Mouse (Mus musculus) embryonic facial prominence, embryonic 13.5 days (tissue): ENCODE measurements at regions not wholly inside any gene's neighbourhood (a gene's known extent, or its start where the extent isn't known, plus 50 kb on each side); places are given as distances from the start of the nearest gene placed in this dataset.
A peak's percentile ranks its signal among the peaks of the same experiment; 100 is the strongest.

Experiments
- ATAC-seq: fragments of 200-750 bp; cut with Nextera tagmentation; 2 replicates; pipeline ENCODE4 v1.8.0; 2017; ENCODE audit warnings: low read depth; ENCODE audit not compliant: insufficient number of reproducible peaks, insufficient read depth, low FRiP score, low TSS enrichment
- H3K27ac ChIP-seq: fragments of 300-500 bp; sonication (generic); 2 replicates; pipeline ENCODE4 v1.5.1; 2015; ENCODE audit warnings: moderate library complexity, mild to moderate bottlenecking, inconsistent platforms
- H3K27me3 ChIP-seq: fragments of 300-500 bp; sonication (generic); 2 replicates; pipeline ENCODE4 v1.6.1; 2015; ENCODE audit warnings: mild to moderate bottlenecking, inconsistent platforms
- H3K36me3 ChIP-seq: fragments of 300-500 bp; sonication (generic); 2 replicates; pipeline ENCODE4 v1.6.1; 2015; ENCODE audit warnings: mild to moderate bottlenecking, inconsistent platforms
- H3K4me1 ChIP-seq: fragments of 300-500 bp; sonication (generic); 2 replicates; pipeline ENCODE4 v1.6.1; 2015; ENCODE audit warnings: inconsistent platforms
- H3K4me2 ChIP-seq: fragments of 300-500 bp; sonication (generic); 2 replicates; pipeline ENCODE4 v1.6.1; 2015; ENCODE audit warnings: moderate library complexity, mild to moderate bottlenecking, inconsistent platforms
- H3K4me3 ChIP-seq: fragments of 300-500 bp; sonication (generic); 2 replicates; pipeline ENCODE4 v1.5.1; 2015; ENCODE audit warnings: mild to moderate bottlenecking, inconsistent platforms
- H3K9ac ChIP-seq: fragments of 300-500 bp; sonication (generic); 2 replicates; pipeline ENCODE4 v1.6.1; 2015; ENCODE audit warnings: mild to moderate bottlenecking, inconsistent platforms
- H3K9me3 ChIP-seq: fragments of 300-500 bp; sonication (generic); 2 replicates; pipeline ENCODE4 v1.6.1; 2016; ENCODE audit warnings: inconsistent platforms
- WGBS: fragments of 180-500 bp; shearing (Covaris S2); methylation state at CpG from one replicate; pipeline ENCODE4 v1.1.7; 2015; ENCODE audit warnings: mixed read lengths; 5-methylcytosine and 5-hydroxymethylcytosine counted together

DNA sequence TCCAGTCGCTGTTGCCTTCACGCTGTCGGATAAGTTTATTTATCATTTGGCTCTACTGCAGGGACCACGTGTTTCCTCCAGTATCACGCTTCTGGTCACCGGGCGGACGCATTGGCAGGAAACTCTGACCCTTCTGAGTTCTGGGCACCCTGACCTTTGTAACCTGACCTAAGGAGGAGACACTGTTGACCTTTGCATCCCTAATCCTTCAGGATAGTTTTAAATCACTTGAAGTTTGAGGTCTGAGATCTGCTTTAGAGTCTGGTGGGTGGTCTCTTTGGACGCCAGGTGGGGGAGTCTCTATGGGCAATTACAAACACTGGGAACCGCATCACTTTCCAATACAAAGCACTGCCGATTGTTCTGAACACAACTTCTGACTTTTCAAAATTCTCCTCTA lies 192.6 kb upstream of the Nrip1 start:
- ATAC-seq: no peak
- H3K27ac ChIP-seq: no peak overlapping the region
- 14% methylated on average over 11 of the region's 11 CpGs for WGBS
- no peak overlapping the region for H3K9ac ChIP-seq
- H3K27me3 ChIP-seq: no peaks in the 10 kb centered on the region
- no peak overlapping the region for H3K4me2 ChIP-seq
- no peaks in the 10 kb centered on the region for H3K36me3 ChIP-seq
- H3K4me3 ChIP-seq: no peak overlapping the region
- no peaks in the 10 kb centered on the region for H3K9me3 ChIP-seq
- H3K4me1 ChIP-seq: no peaks in the 10 kb centered on the region

DNA sequence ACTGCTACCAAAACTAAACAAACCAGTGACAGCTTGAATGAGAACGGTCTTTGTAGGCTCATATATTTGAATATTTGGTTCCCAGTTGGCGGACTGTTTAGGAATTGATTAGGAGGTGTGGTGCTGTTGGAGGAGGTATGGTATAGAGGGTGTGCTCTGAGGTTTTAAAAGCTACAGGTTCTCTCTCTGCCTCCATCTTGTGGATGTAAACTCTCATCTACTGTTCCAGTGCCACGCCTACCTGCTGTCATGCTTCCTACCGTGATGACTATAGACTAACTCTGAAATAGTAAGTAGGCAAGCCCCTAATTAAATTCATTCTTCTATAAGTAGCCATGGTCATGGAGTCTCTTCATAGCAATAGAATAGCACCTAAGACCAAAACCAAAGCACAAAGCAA lies 181.2 kb upstream of the Nrip1 start:
- 85% methylated on average over 4 of the region's 4 CpGs for WGBS
- Histone ChIP-seq H3K9ac (no peak overlapping the region), H3K9me3 (no peaks in the 10 kb centered on the region), H3K27me3 (no peaks in the 10 kb centered on the region), H3K4me3 (no peak overlapping the region), H3K36me3 (no peaks in the 10 kb centered on the region), H3K4me1 (no peaks in the 10 kb centered on the region), H3K27ac (no peak overlapping the region), H3K4me2 (no peak overlapping the region)
- no peak for ATAC-seq

- 76% methylated on average over 5 of the region's 5 CpGs for WGBS
These were observed 176.0 kb upstream of the Nrip1 start for GRCm38 (mm10) chr16:76549628-76550027.

DNA sequence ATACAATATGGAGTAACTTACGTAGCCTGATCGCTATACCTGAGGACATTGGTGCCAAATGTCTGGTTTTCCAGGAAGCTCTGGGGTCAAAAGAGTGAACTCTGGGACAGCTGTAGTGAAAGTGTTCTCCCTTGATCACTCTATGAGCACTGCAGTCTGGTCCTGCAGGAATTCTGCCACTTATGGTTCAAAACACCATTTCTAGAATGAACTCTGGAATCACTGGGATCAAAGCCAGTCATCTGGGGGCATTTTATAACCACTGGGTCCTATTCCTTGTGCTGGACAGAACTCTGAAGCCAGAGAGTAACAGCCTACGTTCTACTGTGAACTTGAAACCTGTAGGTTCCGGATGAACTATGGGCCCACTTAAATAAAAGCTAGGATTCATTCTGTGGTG lies 173.5 kb upstream of the Nrip1 start:
- no peak for ATAC-seq
- Histone ChIP-seq H3K36me3 (no peaks in the 10 kb centered on the region), H3K9ac (no peak overlapping the region), H3K9me3 (no peaks in the 10 kb centered on the region), H3K4me2 (no peak overlapping the region), H3K27me3 (no peaks in the 10 kb centered on the region), H3K4me3 (no peak overlapping the region), H3K4me1 (no peaks in the 10 kb centered on the region), H3K27ac (no peak overlapping the region)
- WGBS: 80% methylated on average over 4 of the region's 4 CpGs

More at GRCm38 (mm10) chr16:76549628-76550027, 176.0 kb upstream of the Nrip1 start:
- ATAC-seq: no peak
- Histone ChIP-seq H3K9ac (no peak overlapping the region), H3K27me3 (no peaks in the 10 kb centered on the region), H3K9me3 (no peaks in the 10 kb centered on the region), H3K4me1 (no peaks in the 10 kb centered on the region), H3K27ac (no peak overlapping the region), H3K4me3 (no peak overlapping the region), H3K4me2 (no peak overlapping the region), H3K36me3 (no peaks in the 10 kb centered on the region)

DNA sequence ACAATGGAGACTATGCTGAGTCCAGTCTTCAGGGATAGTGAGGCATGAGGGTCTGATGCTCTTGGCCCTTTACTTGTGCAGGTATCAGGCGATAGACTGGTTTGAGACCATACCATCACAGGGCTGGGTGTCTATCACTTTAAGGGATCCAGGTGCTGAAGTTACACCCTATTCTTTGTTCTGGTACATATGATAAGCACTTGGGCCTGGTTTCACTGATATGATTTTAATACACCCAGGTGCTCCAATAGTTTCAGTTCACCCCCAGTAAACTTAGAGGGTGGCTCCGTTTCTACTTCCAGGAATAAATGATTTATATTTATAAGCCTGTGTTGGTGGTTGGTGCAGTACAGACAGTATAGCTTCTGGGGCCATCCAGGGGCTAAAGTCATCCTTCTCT lies 173.0 kb upstream of the Nrip1 start:
- H3K36me3 ChIP-seq: no peaks in the 10 kb centered on the region
- no peaks in the 10 kb centered on the region for H3K4me1 ChIP-seq
- no peaks in the 10 kb centered on the region for H3K9me3 ChIP-seq
- no peak overlapping the region for H3K4me2 ChIP-seq
- H3K4me3 ChIP-seq: no peak overlapping the region
- whole genome bisulfite sequencing: 90% methylated on average over 2 of the region's 2 CpGs
- no peaks in the 10 kb centered on the region for H3K27me3 ChIP-seq
- H3K9ac ChIP-seq: no peak overlapping the region
- H3K27ac ChIP-seq: no peak overlapping the region
- ATAC-seq: no peak

GRCm38 (mm10) chr16:76545942-76546341 lies 172.3 kb upstream of the Nrip1 start:
- no peak overlapping the region for H3K4me2 ChIP-seq
- no peak overlapping the region for H3K9ac ChIP-seq
- H3K4me3 ChIP-seq: no peak overlapping the region
- no peaks in the 10 kb centered on the region for H3K9me3 ChIP-seq
- ATAC-seq: no peak
- no peaks in the 10 kb centered on the region for H3K4me1 ChIP-seq
- 68% methylated on average over 2 of the region's 2 CpGs for WGBS
- H3K36me3 ChIP-seq: no peaks in the 10 kb centered on the region
- H3K27ac ChIP-seq: no peak overlapping the region
- H3K27me3 ChIP-seq: no peaks in the 10 kb centered on the region

DNA sequence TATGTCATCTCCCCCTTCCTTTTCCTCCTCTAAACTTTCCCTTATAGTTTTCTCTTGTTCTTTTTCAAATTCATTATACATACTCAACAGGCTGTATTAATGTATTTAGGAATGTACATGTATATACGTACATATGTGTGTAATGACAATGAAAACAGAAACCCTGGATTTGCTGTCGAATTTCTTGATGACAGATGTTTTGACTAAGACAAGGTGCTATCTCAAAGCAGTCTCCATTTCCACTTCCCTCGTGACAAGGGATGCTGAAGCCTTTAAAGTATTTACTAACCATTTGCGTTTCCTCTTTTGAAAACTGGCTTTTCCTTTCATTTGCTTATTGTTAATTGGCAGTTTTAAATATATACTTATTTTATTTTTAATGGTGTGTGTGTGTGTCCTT lies 171.3 kb upstream of the Nrip1 start:
- peaks cover under 1% of the 10 kb centered on the region; the same call in 1 of the 2 replicates for H3K4me1 ChIP-seq
- H3K4me2 ChIP-seq: no peak overlapping the region
- 72% methylated on average over 4 of the region's 4 CpGs for WGBS
- no peak overlapping the region for H3K9ac ChIP-seq
- no peak for ATAC-seq
- H3K27me3 ChIP-seq: no peaks in the 10 kb centered on the region
- H3K36me3 ChIP-seq: no peaks in the 10 kb centered on the region
- no peak overlapping the region for H3K27ac ChIP-seq
- no peaks in the 10 kb centered on the region for H3K9me3 ChIP-seq
- no peak overlapping the region for H3K4me3 ChIP-seq

- Histone ChIP-seq H3K27me3 (no peaks in the 10 kb centered on the region), H3K36me3 (no peaks in the 10 kb centered on the region), H3K27ac (no peak overlapping the region), H3K4me3 (no peak overlapping the region), H3K9ac (no peak overlapping the region), H3K9me3 (no peaks in the 10 kb centered on the region), H3K4me1 (peaks cover 8% of the 10 kb centered on the region), H3K4me2 (no peak overlapping the region)
- WGBS: 44% methylated on average over 5 of the region's 5 CpGs
- ATAC-seq: no peak
These were observed 167.3 kb upstream of the Nrip1 start for GRCm38 (mm10) chr16:76540964-76541363.

DNA sequence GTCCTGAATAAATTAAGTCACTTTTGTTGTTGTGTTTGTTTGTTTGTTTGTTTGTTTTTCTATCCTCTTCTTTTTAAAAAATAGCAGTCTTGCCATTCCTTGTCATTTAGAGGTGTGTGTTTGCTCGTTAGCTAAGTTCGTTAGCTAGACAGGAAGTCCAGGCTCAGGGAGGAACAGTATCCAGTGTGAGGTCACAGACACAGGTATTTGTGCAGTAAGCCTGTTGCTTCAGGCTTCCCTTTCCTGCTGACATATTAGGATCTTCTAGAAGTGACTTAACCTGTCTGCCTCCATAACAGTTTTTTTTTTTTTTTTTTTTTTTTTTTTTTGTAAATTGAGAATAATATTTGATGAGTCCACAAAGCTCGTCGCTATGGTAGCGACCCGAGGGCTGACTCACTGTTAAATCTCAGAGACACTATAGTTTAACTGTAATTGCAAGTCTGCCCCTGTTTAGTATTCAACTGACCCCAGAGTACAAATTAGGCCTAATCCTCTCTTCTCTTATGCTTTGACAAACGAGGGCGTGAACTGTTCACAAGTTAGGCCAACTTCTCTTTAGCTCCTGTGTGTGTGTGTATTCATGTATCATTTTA lies 166.8 kb upstream of the Nrip1 start:
- no peak for ATAC-seq
- Histone ChIP-seq H3K9me3 (no peaks in the 10 kb centered on the region), H3K9ac (no peak overlapping the region), H3K4me1 (peaks cover 8% of the 10 kb centered on the region), H3K4me2 (no peak overlapping the region), H3K4me3 (no peak overlapping the region), H3K27ac (no peak overlapping the region), H3K36me3 (no peaks in the 10 kb centered on the region), H3K27me3 (no peaks in the 10 kb centered on the region)
- 40% methylated on average over 8 of the region's 8 CpGs for WGBS

GRCm38 (mm10) chr16:76539669-76540068 lies 166.0 kb upstream of the Nrip1 start:
- peaks cover 8% of the 10 kb centered on the region for H3K4me1 ChIP-seq
- no peaks in the 10 kb centered on the region for H3K9me3 ChIP-seq
- no peak overlapping the region for H3K4me3 ChIP-seq
- WGBS: 7% methylated on average over 6 of the region's 6 CpGs
- ATAC-seq: no peak
- H3K4me2 ChIP-seq: peak overlapping the region; percentile 0; the same call in 1 of the 2 replicates
- H3K27ac ChIP-seq: no peak overlapping the region
- no peaks in the 10 kb centered on the region for H3K27me3 ChIP-seq
- no peak overlapping the region for H3K9ac ChIP-seq
- no peaks in the 10 kb centered on the region for H3K36me3 ChIP-seq

- Histone ChIP-seq H3K36me3 (no peaks in the 10 kb centered on the region), H3K27me3 (no peaks in the 10 kb centered on the region), H3K9ac (no peak overlapping the region), H3K4me3 (no peak overlapping the region), H3K4me2 (no peak overlapping the region), H3K4me1 (peaks cover 8% of the 10 kb centered on the region), H3K9me3 (no peaks in the 10 kb centered on the region), H3K27ac (no peak overlapping the region)
- 88% methylated on average over 11 of the region's 11 CpGs for WGBS
- ATAC-seq: no peak
These were observed 164.2 kb upstream of the Nrip1 start for GRCm38 (mm10) chr16:76537871-76538270.

DNA sequence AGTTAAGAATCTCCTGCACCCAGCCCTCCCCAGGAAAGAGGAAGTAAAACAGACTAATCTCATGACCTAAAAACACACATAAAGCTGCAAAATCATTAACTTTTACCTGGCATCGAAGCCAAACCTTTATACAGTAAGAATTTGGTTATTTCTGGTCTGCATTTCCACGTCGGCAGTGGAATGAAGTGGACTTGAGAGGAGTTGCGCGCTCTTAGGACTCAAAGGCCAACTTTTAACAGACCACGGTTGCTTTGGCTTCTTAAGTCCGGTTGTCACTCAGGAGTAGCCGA lies 159.2 kb upstream of the Nrip1 start:
- ATAC-seq: no peak
- no peaks in the 10 kb centered on the region for H3K36me3 ChIP-seq
- H3K9me3 ChIP-seq: no peaks in the 10 kb centered on the region
- 87% methylated on average over 8 of the region's 8 CpGs for WGBS
- H3K9ac ChIP-seq: no peak overlapping the region
- H3K27ac ChIP-seq: no peak overlapping the region
- no peak overlapping the region for H3K4me2 ChIP-seq
- H3K4me3 ChIP-seq: no peak overlapping the region
- no peaks in the 10 kb centered on the region for H3K27me3 ChIP-seq
- H3K4me1 ChIP-seq: 0 out of 2 replicates have a peak, but pooled peaks cover 5% of the 10 kb centered on the region
